Mouse (Mus musculus): ENCODE measurements at regions not wholly inside any gene's neighbourhood (a gene's known extent, or its start where the extent isn't known, plus 50 kb on each side); places are given as distances from the start of the nearest gene placed in this dataset.
A peak's percentile ranks its signal among the peaks of the same experiment; 100 is the strongest.

DNA sequence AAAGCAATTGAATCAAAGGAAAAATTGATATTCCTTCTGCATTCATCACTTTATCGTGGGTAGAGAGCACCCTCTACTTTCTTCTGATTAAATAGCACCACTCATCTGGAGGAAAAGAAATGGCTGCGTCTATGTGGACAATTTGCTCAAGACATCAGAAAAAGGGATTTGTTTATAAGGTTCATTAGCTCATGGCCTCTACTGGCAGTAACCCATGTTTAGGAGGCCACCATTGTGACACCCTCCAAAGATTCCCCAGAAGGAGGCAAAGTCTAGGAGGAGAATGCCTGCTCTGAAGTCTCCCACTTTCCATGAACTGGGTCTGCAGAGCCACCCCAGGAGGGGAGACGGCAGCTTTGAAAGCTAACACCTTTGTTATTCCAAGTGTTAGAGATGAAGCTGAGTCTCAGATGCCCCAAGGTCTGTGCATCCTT lies 147.2 kb upstream of the Plscr5 start:
- DNase-seq, result peak; percentile 31

- DNase-seq, result peak; percentile 26
Observed at GRCm38 (mm10) chr9:92044161-92044560, 148.6 kb upstream of the Plscr5 start.

- peak; percentile 83 for DNase-seq
Observed at GRCm38 (mm10) chr9:92016521-92016920, 176.2 kb upstream of the Plscr5 start.

- DNase-seq, result no peak
Observed at GRCm38 (mm10) chr9:92015923-92016322, 176.8 kb upstream of the Plscr5 start.

DNA sequence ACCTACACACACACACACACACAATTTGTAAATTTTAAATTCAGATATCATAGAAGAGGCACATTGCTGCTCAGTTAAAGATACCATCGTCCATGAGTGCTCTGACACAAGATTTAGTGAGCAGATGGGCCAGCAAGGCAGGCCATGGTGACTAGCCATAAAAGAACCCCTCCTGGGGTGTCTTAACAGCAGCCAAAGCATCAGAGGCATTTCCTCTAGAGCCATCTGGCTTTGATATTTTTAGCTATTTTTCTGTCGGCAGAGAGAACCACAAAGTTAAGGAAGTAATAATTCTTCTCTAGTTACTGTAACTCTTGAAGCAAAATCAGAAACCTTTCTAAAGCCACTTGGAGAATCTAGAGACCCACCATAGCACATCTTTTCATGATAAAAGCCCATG lies 204.5 kb upstream of the Plscr5 start:
- DNase-seq, result peak; percentile 71

GRCm38 (mm10) chr9:91981955-91982621 lies 210.6 kb upstream of the Plscr5 start:
- no peak for DNase-seq

GRCm38 (mm10) chr9:91981499-91981898 lies 211.2 kb upstream of the Plscr5 start:
- no peak for DNase-seq

GRCm38 (mm10) chr9:91964051-91964450 lies 228.7 kb upstream of the Plscr5 start:
- peak; percentile 78 for DNase-seq

- DNase-seq, result no peak
Observed at GRCm38 (mm10) chr9:91962726-91963125, 230.0 kb upstream of the Plscr5 start.

- no peak for DNase-seq
Observed at GRCm38 (mm10) chr9:91961666-91962065, 231.1 kb upstream of the Plscr5 start.

DNA sequence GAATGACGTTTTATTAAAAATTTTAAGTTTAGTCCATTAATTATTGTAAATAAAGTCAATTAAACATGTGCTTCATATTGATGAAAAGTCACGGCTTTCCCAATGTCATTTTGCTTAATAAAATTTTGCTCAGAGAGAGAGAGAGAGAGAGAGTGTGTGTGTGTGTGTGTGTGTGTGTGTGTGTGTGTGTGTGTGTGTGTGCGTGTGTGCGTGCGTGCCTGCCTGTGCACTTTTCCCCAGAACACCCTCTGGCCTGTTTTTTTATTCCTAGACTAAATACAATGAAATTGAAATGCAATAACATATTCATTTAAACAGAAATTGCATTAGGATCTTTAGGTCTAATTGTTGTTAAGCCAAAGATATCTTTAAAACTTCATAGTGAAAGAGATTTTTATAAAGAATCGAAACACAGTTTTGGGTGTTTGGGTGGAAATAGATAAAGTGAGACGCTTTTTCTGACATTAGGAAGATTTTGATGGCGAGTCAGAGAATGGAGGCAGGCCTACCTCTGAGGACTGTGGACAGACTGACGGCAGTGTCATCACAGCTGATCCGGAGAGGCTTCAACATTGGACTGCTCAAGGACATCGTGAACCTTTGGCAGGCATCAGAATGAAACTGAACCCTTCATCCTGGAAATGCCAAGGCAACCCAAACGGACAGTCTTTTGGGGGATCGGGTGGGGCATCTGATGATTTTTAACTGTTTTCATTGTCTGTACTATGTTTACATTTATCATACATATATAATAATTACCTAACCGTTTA lies 232.0 kb upstream of the Plscr5 start:
- peak; percentile 57 for DNase-seq

GRCm38 (mm10) chr9:91959592-91959991 lies 233.1 kb upstream of the Plscr5 start:
- no peak for DNase-seq

GRCm38 (mm10) chr9:91959076-91959475 lies 233.7 kb upstream of the Plscr5 start:
- DNase-seq, result no peak

DNA sequence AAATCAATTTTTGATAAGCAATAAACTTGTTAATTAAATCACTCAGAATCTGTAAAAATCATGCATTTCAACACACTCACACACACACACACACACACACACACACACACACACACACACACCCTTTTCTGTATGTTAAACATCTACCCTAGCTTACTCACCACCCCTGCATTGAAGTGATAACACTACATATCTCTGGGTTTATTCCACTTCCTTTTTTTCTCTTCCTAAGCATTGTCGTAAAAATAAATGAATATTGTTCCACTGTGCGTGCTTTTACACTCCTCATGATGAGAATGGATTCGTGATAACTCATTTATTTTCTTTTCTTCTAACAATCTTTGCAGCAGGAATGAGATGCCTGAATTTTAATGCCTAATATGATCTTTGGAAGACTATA lies 234.3 kb upstream of the Plscr5 start:
- DNase-seq, result no peak

- no peak for DNase-seq
Observed at GRCm38 (mm10) chr9:91957061-91957460, 235.7 kb upstream of the Plscr5 start.

DNA sequence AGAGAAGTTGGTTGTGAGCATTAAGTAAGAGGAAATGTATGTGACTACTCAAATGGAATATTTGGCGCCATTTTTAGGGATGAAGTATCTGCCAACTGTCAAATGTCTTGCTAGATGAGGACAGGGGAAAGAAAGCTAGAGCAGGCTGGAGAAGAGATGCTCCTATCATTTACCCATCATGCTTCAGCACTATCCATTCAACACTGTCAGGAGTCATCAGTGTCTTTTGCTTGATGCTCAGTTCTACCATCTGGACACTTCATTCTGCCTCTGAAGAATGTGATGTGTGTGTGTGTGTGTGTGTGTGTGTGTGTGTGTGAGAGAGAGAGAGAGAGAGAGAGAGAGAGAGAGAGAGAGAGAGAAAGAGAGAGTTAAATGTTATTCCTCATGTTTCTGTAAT lies 244.0 kb upstream of the Plscr5 start:
- DNase-seq, result no peak

DNA sequence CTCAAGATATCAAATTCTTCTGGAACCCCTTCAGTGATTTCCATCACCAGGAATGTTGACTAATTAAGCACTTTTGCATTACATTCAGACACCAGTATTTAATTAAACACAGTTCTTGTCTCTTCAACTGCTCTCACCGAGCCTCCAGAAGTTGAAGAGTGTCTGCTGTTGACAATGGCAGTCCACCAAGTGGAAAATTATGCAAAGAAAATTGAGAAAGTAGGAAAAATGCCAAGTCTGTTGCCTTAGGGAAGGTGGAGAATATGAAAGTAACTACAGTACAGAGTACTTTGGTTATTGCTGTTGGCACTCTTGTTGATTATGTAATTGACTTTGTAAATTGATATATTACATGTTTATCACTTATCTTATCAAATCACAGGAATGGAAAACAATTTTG lies 250.7 kb upstream of the Plscr5 start:
- DNase-seq, result no peak

DNA sequence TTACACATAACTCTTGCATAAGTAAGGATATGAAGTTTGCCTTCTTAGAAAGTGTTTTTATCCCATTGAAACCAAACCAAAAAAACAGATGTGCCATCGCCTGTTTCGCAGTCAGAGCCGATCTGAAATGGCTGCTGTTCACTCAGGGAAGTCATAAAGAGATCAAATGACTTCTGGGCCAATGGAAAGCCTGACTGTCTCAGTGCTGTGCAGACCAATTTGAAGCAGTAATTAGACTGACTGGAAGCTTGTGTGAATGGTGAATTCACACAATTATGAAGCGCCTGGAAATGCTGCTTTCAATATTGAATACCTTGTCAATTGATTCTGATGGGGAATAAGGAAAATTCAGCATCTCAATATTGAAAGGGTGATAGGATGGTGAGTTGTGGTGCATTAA lies 254.0 kb upstream of the Plscr5 start:
- no peak for DNase-seq

DNA sequence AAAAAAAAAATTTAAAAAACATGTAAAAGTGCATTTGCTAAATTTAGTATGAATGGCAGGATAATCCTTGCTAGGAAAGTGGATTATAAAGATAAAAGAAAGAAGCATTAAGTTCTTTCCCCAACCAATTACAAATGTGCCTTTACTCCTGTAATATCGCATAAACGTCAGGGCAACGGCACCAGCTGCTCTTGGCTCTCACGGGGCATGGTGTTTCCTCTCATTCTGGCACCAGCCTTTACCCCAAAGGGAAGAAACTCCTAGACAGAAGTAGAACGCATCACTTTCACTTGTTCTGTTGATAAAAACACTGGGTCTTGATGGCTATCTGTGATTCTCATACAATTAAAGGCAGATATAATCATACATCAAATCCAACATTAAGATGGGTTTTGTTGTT lies 288.7 kb upstream of the Plscr5 start:
- no peak for DNase-seq

- DNase-seq, result no peak
Observed at GRCm38 (mm10) chr9:91900956-91901355, 291.8 kb upstream of the Plscr5 start.

- no peak for DNase-seq
Observed at GRCm38 (mm10) chr9:91876823-91877222, 315.9 kb upstream of the Plscr5 start.

DNA sequence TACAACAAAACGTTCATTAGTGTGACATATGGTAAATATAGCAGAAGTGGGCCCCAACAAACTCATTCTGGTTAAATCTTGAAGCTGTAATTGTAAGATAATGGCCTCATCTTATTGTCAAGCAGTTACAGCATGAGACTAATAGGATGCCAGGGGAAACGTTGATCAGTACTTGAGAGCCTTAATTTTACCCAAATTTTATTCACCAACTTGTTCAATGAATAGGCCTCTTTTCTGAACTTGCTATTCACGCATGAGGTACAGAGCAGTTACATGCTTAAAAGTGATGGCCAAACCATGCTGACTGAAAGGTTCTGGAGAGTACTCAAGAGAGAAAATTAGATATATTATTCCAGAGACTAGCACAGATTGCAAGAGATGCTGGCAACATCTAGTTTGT lies 361.2 kb upstream of the Plscr5 start:
- no peak for DNase-seq

DNA sequence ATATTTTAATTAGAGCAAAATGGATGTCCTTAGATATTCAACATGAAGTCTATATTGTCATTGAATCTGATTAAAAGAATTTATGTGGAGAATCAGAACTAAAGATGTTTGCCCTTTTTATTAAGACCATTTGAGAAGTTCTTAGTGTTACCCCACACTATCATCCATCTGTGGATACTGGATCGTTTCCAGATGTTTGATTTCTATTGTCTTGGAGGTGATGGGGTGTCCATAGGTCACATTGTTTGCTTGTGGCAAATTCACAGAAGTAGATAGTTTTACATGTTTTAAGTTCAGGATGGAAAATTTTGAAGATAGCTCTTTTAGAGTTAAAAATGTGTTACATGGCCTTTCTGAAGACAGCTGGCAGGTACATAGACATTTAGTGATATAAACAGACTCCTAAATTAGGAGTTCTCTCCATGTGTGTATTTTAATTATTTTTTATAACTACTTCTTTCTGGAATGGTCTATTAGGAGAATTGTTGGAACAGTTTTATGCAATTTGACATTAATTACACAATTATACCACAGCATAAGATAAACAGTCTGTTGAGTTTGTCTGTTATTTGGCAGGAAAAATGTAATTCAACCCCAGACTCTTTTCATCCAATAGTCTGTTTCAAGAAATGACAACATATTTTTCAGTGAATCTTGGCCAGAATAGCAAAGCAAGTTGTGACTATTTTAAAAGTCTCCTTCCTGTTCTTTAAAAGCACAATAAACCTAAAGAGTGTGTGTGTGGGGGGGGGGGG lies 368.8 kb upstream of the Plscr5 start:
- DNase-seq, result no peak
